Mouse (Mus musculus) heart, embryonic 14.5 days (tissue): ENCODE data around the gene Epb41l4b. TPM values are rescaled to one million over a fixed set of nuclear protein-coding genes. Genes with fewer than 3 reads are reported as not detected.

Source experiments
- ATAC-seq: fragments of 200-750 bp; cut with Nextera tagmentation; 2 replicates; pipeline ENCODE4 v1.8.0; 2017; ENCODE audit warnings: low read depth, moderate TSS enrichment; ENCODE audit not compliant: insufficient number of reproducible peaks, insufficient read depth, low FRiP score
- H3K27ac ChIP-seq, 2 experiments: fragments of 200-500 bp in 1 of 2; fragments of 300-500 bp in 1 of 2; sonication (generic) in 1 of 2; replicated peaks in 1 of 2; 2 replicates each; pipeline ENCODE4 v1.5.1; 2012 to 2014; ENCODE audit warnings: low read depth in 2 of 2, low read length in 2 of 2, control low read depth in 1 of 2, mild to moderate bottlenecking in 1 of 2, mixed read lengths in 1 of 2; ENCODE audit not compliant: control insufficient read depth in 1 of 2, insufficient read depth in 1 of 2
- H3K27me3 ChIP-seq: fragments of 300-500 bp; sonication (generic); 2 replicates; pipeline ENCODE4 v1.6.1; 2014; ENCODE audit warnings: mild to moderate bottlenecking, low read length, control low read depth; ENCODE audit not compliant: control insufficient read depth, insufficient read depth
- H3K36me3 ChIP-seq: fragments of 300-500 bp; sonication (generic); 2 replicates; pipeline ENCODE4 v1.6.1; 2014; ENCODE audit warnings: mild to moderate bottlenecking, control low read depth, low read length, mixed read lengths; ENCODE audit not compliant: control insufficient read depth, insufficient read depth
- H3K4me1 ChIP-seq, 2 experiments: fragments of 200-500 bp in 1 of 2; fragments of 300-500 bp in 1 of 2; sonication (generic) in 1 of 2; 2 replicates each; pipeline ENCODE4 v1.6.1; 2012 to 2014; ENCODE audit warnings: low read length in 2 of 2, control low read depth in 1 of 2, mixed read lengths in 1 of 2; ENCODE audit not compliant: control insufficient read depth in 2 of 2, insufficient read depth in 2 of 2
- H3K4me2 ChIP-seq: fragments of 300-500 bp; sonication (generic); 2 replicates; pipeline ENCODE4 v1.6.1; 2014; ENCODE audit warnings: mild to moderate bottlenecking, low read length
- H3K4me3 ChIP-seq, 2 experiments: fragments of 200-500 bp in 1 of 2; fragments of 300-500 bp in 1 of 2; sonication (generic) in 1 of 2; 2 replicates each; pipeline ENCODE4 v1.5.1; 2012 to 2014; ENCODE audit warnings: low read length in 2 of 2, mild to moderate bottlenecking in 2 of 2, control low read depth in 1 of 2, low read depth in 1 of 2, moderate library complexity in 1 of 2; ENCODE audit not compliant: control insufficient read depth in 1 of 2, insufficient read depth in 1 of 2
- H3K9ac ChIP-seq: fragments of 300-500 bp; sonication (generic); 2 replicates; pipeline ENCODE4 v1.6.1; 2014; ENCODE audit warnings: mild to moderate bottlenecking, low read length
- H3K9me3 ChIP-seq: fragments of 300-500 bp; sonication (generic); 2 replicates; pipeline ENCODE4 v1.6.1; 2016; ENCODE audit warnings: low read length, control low read depth; ENCODE audit not compliant: control insufficient read depth
- WGBS: fragments of 180-500 bp; shearing (Covaris S2); extraction: QIAGEN DNeasy Blood & Tissue Kit; methylation state at CpG from one replicate; pipeline ENCODE4 v1.1.7; 2014; 5-methylcytosine and 5-hydroxymethylcytosine counted together
- polyA plus RNA-seq: library from polyadenylated mRNA; unstranded; fragments of >200 nt; fragmentation: Nextera tagmentation; extraction: Ambion mirVana; gene quantifications from 2 replicates; pipeline ENCODE4 v1.2.1, GENCODE M21; 2014

The Epb41l4b gene
- polyA plus RNA-seq, 1 experiment from 2014 or later = 0.57 TPM

DNA sequence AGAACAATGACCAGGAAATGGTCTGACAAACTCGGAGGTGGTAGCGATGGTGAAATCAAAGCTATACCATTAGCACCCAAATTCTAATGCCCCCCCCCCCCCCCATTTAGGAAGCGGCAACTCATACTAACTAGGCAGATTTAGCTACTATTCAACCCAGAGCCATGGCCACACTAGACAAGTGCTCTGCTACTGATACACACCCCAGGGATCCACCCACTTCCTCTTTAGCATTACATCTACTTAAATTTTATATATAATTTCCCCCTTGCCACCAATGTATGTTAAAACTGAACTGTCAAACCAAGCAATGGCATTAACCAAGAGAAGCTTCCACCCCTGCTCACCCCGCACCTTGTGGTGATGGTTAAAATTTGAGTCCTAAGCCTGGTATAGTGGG lies 85.6 kb downstream of the Epb41l4b start:
- 90% methylated on average over 4 of the region's 4 CpGs for WGBS
- ATAC-seq = no peak

DNA sequence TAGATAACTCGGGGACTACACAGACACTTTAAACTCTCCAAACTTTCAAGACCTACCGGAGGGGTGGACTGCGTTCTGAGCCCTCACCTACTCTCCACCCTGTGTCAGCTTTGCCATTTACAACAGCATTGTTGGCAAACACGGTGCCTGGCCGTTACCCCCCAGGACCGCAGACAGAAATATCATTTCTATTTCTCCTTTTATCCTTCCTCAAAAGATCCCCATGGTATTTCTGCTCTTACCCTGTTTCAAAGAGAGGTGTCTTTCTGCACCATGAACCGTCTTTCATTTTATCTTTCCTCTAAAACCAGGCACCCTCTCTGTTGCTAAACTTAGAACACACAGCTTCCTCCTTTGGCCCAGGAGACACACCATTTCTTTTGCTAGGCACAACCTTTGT lies 87.6 kb downstream of the Epb41l4b start:
- WGBS = 29% methylated on average over 7 of the region's 7 CpGs
- H3K9me3 ChIP-seq = no peaks in the 10 kb centered on the region
- H3K36me3 ChIP-seq = no peaks in the 10 kb centered on the region
- H3K4me2 ChIP-seq = peak overlapping the region; percentile 30
- no peaks in the 10 kb centered on the region for H3K27me3 ChIP-seq
- no peak overlapping the region for H3K27ac ChIP-seq
- H3K9ac ChIP-seq = no peak overlapping the region
- ATAC-seq = no peak
- H3K4me1 ChIP-seq = peaks cover 6 to 14% of the 10 kb centered on the region in 2 experiments
- no peak overlapping the region for H3K4me3 ChIP-seq

More for the DNA sequence above, 85.6 kb downstream of the Epb41l4b start:
- Histone ChIP-seq H3K27me3 (no peaks in the 10 kb centered on the region), H3K9ac (no peak overlapping the region), H3K4me3 (no peak overlapping the region), H3K27ac (no peak overlapping the region), H3K4me2 (no peak overlapping the region), H3K9me3 (no peaks in the 10 kb centered on the region), H3K36me3 (no peaks in the 10 kb centered on the region), H3K4me1 (peaks cover 6 to 14% of the 10 kb centered on the region in 2 experiments)

DNA sequence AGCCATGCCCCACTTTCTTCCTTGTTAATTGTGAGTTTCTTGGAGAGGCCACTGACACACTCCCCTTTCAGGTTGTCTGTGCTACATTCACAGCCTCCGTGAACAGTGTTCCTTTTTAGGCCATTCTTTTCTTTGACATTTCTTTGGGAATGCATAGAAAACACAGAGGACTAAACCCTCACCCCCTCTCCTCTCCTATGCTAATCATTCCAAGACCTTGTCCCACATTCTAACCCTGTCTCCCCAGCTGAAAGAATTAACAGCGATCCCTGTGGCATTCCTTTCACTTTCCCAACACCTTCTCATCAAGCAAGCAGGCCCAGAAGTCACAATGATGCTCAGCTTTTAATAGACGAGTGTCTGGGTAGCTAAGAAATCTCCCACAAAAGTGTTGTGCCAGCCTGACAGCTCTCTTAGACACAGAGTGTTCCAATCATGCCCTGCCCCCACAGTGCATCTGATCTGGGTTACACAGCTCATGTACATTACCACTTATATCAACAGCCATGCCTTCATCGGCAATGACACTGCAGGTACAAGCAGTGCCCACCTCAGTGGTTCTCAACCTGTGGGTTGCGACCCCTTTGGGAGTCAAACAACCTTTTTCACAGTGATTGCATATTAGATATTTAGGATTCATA lies 93.8 kb downstream of the Epb41l4b start:
- 0 out of 4 replicates have a peak, but pooled peaks cover 0 to 2% of the 10 kb centered on the region in 2 experiments for H3K4me1 ChIP-seq
- H3K27ac ChIP-seq = no peak overlapping the region
- no peak overlapping the region for H3K9ac ChIP-seq
- no peak overlapping the region for H3K4me3 ChIP-seq
- no peaks in the 10 kb centered on the region for H3K36me3 ChIP-seq
- no peaks in the 10 kb centered on the region for H3K9me3 ChIP-seq
- no peak for ATAC-seq
- H3K27me3 ChIP-seq = no peaks in the 10 kb centered on the region
- 61% methylated on average over 5 of the region's 5 CpGs for WGBS
- H3K4me2 ChIP-seq = no peak overlapping the region

DNA sequence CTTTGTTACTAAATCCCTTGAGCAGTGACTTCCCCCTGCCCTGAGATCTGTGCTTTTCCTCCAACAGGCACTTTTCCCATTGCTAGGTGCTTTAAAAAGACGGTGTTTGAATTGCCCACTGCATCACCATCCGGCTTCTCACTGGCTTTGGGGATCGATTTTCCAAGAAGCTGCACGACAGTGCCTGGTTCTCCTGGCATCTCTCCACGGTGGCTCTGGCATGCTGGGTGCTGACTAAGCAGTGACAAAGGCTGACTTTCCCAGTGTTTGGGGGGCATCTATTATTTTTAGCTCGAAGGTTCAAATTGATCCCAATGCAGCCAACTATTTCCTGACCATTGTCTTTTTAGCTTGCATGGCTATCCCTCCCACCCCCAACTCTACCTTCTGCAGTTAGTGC lies 94.7 kb downstream of the Epb41l4b start:
- ATAC-seq = no peak
- H3K27me3 ChIP-seq = no peaks in the 10 kb centered on the region

DNA sequence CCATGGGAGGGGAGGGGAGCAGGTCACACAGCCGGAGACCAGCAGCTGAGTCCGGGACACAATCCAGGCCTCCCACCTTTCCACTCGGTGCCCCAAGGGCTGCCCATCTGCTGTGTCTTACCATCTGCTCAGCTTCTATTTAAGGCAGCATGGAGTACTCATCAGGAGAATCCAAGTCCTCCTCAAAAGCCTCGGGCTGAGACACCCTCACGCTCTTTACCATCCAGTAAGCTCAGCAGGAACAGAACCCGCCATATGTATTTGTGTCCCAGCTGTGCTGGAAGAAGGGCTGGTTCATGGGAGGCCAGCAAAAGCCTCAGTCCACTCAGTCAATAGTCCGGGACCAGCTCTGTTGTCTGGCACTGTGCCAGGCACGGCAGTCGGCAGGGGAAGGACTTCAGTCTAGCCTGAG lies 97.1 kb downstream of the Epb41l4b start:
- no peak overlapping the region for H3K27ac ChIP-seq
- peaks cover 2% of the 10 kb centered on the region; the same call in 1 of the 2 replicates for H3K9me3 ChIP-seq
- ATAC-seq = no peak
- no peaks in the 10 kb centered on the region for H3K36me3 ChIP-seq
- no peak overlapping the region for H3K4me3 ChIP-seq
- no peak overlapping the region for H3K9ac ChIP-seq
- 0 out of 4 replicates have a peak, but pooled peaks cover 0 to 2% of the 10 kb centered on the region in 2 experiments for H3K4me1 ChIP-seq
- H3K4me2 ChIP-seq = no peak overlapping the region
- H3K27me3 ChIP-seq = no peaks in the 10 kb centered on the region
- WGBS = 63% methylated on average over 9 of the region's 9 CpGs

More for the DNA sequence above, 94.7 kb downstream of the Epb41l4b start:
- no peak overlapping the region for H3K4me2 ChIP-seq
- no peak overlapping the region for H3K4me3 ChIP-seq
- H3K9me3 ChIP-seq = 0 out of 2 replicates have a peak, but pooled peaks cover 2% of the 10 kb centered on the region
- 48% methylated on average over 6 of the region's 6 CpGs for WGBS
- no peaks in the 10 kb centered on the region for H3K36me3 ChIP-seq
- H3K27ac ChIP-seq = no peak overlapping the region
- 0 out of 4 replicates have a peak, but pooled peaks cover 0 to 2% of the 10 kb centered on the region in 2 experiments for H3K4me1 ChIP-seq
- no peak overlapping the region for H3K9ac ChIP-seq

GRCm38 (mm10) chr4:57043621-57044020 lies 99.6 kb downstream of the Epb41l4b start:
- 92% methylated on average over 8 of the region's 8 CpGs for WGBS
- peaks cover 2% of the 10 kb centered on the region; the same call in 1 of the 2 replicates for H3K9me3 ChIP-seq
- no peak overlapping the region for H3K4me2 ChIP-seq
- peaks cover 5 to 7% of the 10 kb centered on the region in 2 experiments for H3K4me1 ChIP-seq
- ATAC-seq = no peak
- H3K27ac ChIP-seq = no peak overlapping the region
- H3K27me3 ChIP-seq = no peaks in the 10 kb centered on the region
- H3K36me3 ChIP-seq = no peaks in the 10 kb centered on the region
- no peak overlapping the region for H3K4me3 ChIP-seq
- H3K9ac ChIP-seq = no peak overlapping the region

GRCm38 (mm10) chr4:57041661-57042060 lies 101.6 kb downstream of the Epb41l4b start:
- H3K9ac ChIP-seq = no peak overlapping the region
- no peak overlapping the region for H3K27ac ChIP-seq
- H3K27me3 ChIP-seq = no peaks in the 10 kb centered on the region
- H3K4me1 ChIP-seq = peaks cover 3 to 7% of the 10 kb centered on the region in 2 experiments
- H3K9me3 ChIP-seq = peaks cover 2% of the 10 kb centered on the region; the same call in 1 of the 2 replicates
- ATAC-seq = no peak
- WGBS = 85% methylated on average over 6 of the region's 6 CpGs
- no peak overlapping the region for H3K4me2 ChIP-seq
- no peaks in the 10 kb centered on the region for H3K36me3 ChIP-seq
- H3K4me3 ChIP-seq = no peak overlapping the region
